Mouse (Mus musculus) midbrain, embryonic 14.5 days (tissue): Measurements from ENCODE around the gene Ambra1. TPM values are rescaled to one million over a fixed set of nuclear protein-coding genes. Genes with fewer than 3 reads are reported as not detected.
A peak's percentile ranks its signal among the peaks of the same experiment; 100 is the strongest.
"Not testable (repeated sequence)": the region's sequence is repeated elsewhere in the genome, so short reads cannot be mapped to it uniquely, and the experiment has no call there.

Experiments used
- ATAC-seq: fragments of 200-750 bp; cut with Nextera tagmentation; 2 replicates; pipeline ENCODE4 v1.8.0; 2017; ENCODE audit warnings: moderate number of reproducible peaks, moderate library complexity; ENCODE audit not compliant: low FRiP score, low TSS enrichment
- DNase-seq: peaks from one replicate; pipeline ENCODE4 v3.0.0-alpha.2; 2015
- H3K27ac ChIP-seq: fragments of 300-500 bp; sonication (generic); replicated peaks from 2 replicates; pipeline ENCODE4 v1.5.1; 2014; ENCODE audit warnings: mild to moderate bottlenecking, low read depth, low read length, moderate library complexity
- H3K27me3 ChIP-seq: fragments of 300-500 bp; sonication (generic); 2 replicates; pipeline ENCODE4 v1.6.1; 2014; ENCODE audit warnings: low read length, control low read depth, mixed read lengths; ENCODE audit not compliant: control insufficient read depth, insufficient read depth
- H3K36me3 ChIP-seq: fragments of 300-500 bp; sonication (generic); 2 replicates; pipeline ENCODE4 v1.6.1; 2014; ENCODE audit warnings: low read length, control low read depth; ENCODE audit not compliant: control insufficient read depth, insufficient read depth
- H3K4me1 ChIP-seq: fragments of 300-500 bp; sonication (generic); 2 replicates; pipeline ENCODE4 v1.6.1; 2014; ENCODE audit warnings: mild to moderate bottlenecking, antibody characterized with exemption, low read length, control low read depth; ENCODE audit not compliant: control insufficient read depth, insufficient read depth
- H3K4me2 ChIP-seq: fragments of 300-500 bp; sonication (generic); 2 replicates; pipeline ENCODE4 v1.6.1; 2014; ENCODE audit warnings: mild to moderate bottlenecking, low read length, moderate library complexity
- H3K4me3 ChIP-seq: fragments of 300-500 bp; sonication (generic); replicated peaks from 2 replicates; pipeline ENCODE4 v1.5.1; 2014; ENCODE audit warnings: low read depth, low read length
- H3K9ac ChIP-seq: fragments of 300-500 bp; sonication (generic); replicated peaks from 2 replicates; pipeline ENCODE4 v1.6.1; 2014; ENCODE audit warnings: mild to moderate bottlenecking, low read length, moderate library complexity
- H3K9me3 ChIP-seq: fragments of 300-500 bp; sonication (generic); 2 replicates; pipeline ENCODE4 v1.6.1; 2016; ENCODE audit warnings: low read length, control low read depth, mixed read lengths; ENCODE audit not compliant: control insufficient read depth
- WGBS: fragments of 180-500 bp; shearing (Covaris S2); extraction: QIAGEN DNeasy Blood & Tissue Kit; methylation state at CpG from one replicate; pipeline ENCODE4 v1.1.7; 2014; 5-methylcytosine and 5-hydroxymethylcytosine counted together
- polyA plus RNA-seq: library from polyadenylated mRNA; unstranded; fragments of >200 nt; fragmentation: Nextera tagmentation; extraction: Ambion mirVana; gene quantifications from 2 replicates; pipeline ENCODE4 v1.2.1, GENCODE M21; 2014

Ambra1 gene
- polyA plus RNA-seq, 1 experiment from 2014 or later, result 22.8 TPM

DNA sequence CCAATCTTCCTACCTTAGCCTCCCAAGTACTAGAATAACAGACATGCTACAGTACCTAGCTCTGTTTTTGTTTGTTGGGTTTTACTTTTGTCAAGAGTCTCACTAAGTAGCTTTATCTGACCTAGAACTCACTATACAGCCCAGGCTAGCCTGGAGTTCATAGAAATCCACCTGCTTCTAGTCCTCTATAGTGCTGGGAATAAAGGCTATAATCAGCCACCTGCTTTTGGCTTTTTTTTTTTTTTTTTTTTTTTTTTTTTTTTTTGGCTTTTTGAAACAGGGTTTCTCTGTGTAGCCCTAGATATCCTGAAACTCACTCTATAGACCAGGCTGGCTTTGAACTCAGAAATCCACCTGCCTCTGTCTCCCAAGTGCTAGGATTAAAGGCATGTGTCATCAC, 6.0 kb upstream of the Ambra1 start:
- no peak for ATAC-seq
- peaks cover 8% of the 10 kb centered on the region for H3K36me3 ChIP-seq
- no peak for DNase-seq
- no peak overlapping the region for H3K27ac ChIP-seq
- no peaks in the 10 kb centered on the region for H3K27me3 ChIP-seq
- no peak overlapping the region for H3K4me2 ChIP-seq
- no peaks in the 10 kb centered on the region for H3K4me1 ChIP-seq
- H3K9me3 ChIP-seq, result no peaks in the 10 kb centered on the region
- H3K4me3 ChIP-seq, result no peak overlapping the region
- no peak overlapping the region for H3K9ac ChIP-seq

DNA sequence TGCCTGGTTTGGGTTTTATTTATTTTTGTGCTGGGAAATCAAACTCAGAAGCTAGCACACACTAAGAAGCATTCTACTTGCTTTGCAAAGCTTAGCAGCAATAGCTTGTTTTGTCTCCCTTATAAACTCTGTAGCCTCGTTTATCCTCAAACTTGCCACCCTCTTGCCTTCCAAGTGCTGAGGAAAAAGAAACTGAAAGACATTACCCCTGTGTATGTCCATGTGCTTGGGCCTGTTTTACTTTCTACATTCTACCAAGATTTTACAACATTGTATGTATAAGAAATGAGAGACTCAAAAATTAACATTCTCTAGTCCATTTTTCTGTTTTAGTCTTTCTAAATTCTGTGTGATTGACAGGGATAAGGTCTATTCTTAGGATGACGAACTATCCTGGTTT, 5.2 kb upstream of the Ambra1 start:
- H3K4me1 ChIP-seq, result no peaks in the 10 kb centered on the region
- 64% methylated on average over 2 of the region's 2 CpGs for WGBS
- no peak overlapping the region for H3K4me3 ChIP-seq
- no peak overlapping the region for H3K9ac ChIP-seq
- H3K36me3 ChIP-seq, result peaks cover 8% of the 10 kb centered on the region
- no peak for DNase-seq
- H3K27me3 ChIP-seq, result no peaks in the 10 kb centered on the region
- ATAC-seq, result no peak
- no peaks in the 10 kb centered on the region for H3K9me3 ChIP-seq
- no peak overlapping the region for H3K27ac ChIP-seq
- H3K4me2 ChIP-seq, result no peak overlapping the region

DNA sequence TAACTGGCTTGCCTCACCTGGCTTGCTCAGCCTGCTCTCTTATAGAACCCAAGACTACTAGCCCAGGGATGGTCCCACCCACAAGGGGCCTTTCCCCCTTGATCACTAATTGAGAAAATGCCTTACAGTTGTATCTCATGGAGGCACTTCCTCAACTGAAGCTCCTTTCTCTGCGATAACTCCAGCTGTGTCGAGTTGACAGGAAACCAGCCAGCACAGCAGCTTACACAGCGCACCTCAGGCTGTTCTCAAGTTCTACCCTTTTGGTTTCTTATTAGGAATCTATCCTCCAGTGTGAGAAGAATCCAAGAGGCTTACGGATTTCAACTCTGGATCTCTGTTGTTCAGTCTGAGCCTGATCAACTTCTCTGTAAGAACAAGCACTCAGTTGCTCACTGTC, 4.5 kb upstream of the Ambra1 start:
- not testable (repeated sequence) for H3K36me3 ChIP-seq, DNase-seq, H3K9me3 ChIP-seq, H3K4me1 ChIP-seq, ATAC-seq, H3K4me2 ChIP-seq, H3K27me3 ChIP-seq, H3K27ac ChIP-seq, H3K9ac ChIP-seq, H3K4me3 ChIP-seq
- 50% methylated on average over 4 of the region's 4 CpGs for WGBS

DNA sequence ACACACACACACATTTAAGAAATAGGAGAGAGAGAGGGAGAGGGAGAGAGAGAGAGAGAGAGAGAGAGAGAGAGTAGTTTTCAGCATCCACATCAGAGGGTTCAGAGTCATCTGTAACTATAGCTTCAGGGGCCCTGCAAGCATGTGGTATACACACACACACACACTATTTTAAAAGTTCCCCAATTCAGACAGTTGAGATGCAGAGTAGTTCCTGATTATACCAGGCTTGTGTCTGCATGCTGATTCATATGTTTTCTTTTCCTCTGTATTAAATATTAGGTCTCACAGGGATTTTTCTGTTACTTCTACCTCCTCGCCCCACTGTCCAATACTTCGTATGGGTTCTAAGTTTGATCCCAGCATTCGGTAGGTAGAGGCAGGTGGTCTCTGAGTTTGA, 2.9 kb upstream of the Ambra1 start:
- WGBS, result 90% methylated on average over 3 of the region's 3 CpGs

DNA sequence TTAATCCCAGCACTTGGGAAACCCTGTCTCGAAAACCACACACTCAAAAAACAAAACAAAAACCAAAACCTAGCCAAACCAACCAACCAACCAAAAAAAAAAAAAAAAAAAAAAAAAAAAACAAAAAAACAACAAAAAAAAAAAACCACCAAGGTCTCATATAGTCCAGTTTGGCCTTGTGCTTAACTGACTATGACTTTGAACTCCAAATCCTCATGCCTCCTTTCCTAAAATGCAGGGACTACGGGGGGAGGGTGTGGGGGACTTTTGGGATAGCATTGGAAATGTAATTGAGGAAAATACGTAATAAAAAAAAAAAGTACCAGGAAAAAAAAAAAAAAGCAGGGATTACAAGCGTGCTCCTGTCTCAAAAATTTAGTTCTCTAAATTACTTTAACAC, 363 bp upstream of the Ambra1 start:
- Histone ChIP-seq H3K27ac (no peak overlapping the region; the same call in 1 of the 2 replicates), H3K27me3 (no peaks in the 10 kb centered on the region), H3K4me2 (peak overlapping the region; percentile 68), H3K4me3 (peak overlapping the region; percentile 99), H3K4me1 (0 out of 2 replicates have a peak, but pooled peaks cover 3% of the 10 kb centered on the region), H3K9me3 (no peaks in the 10 kb centered on the region), H3K9ac (peak overlapping the region; percentile 97; the same call in 1 of the 2 replicates), H3K36me3 (no peaks in the 10 kb centered on the region)
- peak; percentile 2; the same call in 1 of the 2 replicates for ATAC-seq
- WGBS, result 18% methylated on average over 4 of the region's 4 CpGs
- no peak for DNase-seq

More for the DNA sequence above, 2.9 kb upstream of the Ambra1 start:
- DNase-seq (no peak), ATAC-seq (no peak)
- Histone ChIP-seq H3K4me1 (0 out of 2 replicates have a peak, but pooled peaks cover 3% of the 10 kb centered on the region), H3K36me3 (no peaks in the 10 kb centered on the region), H3K27ac (no peak overlapping the region), H3K4me2 (no peak overlapping the region), H3K27me3 (no peaks in the 10 kb centered on the region), H3K9me3 (no peaks in the 10 kb centered on the region), H3K4me3 (no peak overlapping the region), H3K9ac (no peak overlapping the region)

DNA sequence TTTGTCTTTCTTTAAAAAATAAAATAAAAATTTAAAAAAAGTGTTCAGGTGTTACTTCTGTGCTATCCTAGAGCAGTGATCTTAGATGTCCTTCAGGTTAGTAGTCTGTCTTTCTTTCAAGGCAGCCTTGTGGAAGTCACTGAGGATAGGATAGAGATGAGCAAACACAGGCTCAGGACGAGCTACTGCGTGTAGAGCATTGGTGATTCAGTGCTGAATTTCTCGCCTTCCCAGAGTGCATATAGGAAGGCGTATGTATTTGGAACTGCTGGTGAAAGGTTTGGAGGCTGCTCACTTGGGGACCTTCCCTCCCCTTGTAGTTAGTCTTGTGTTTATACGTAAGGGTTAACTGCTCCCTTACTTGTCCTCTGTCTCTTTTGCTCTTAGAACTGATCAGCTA, 5.3 kb downstream of the Ambra1 start:
- Histone ChIP-seq H3K9me3 (no peaks in the 10 kb centered on the region), H3K4me1 (0 out of 2 replicates have a peak, but pooled peaks cover 3% of the 10 kb centered on the region), H3K4me2 (no peak overlapping the region), H3K9ac (no peak overlapping the region), H3K27me3 (no peaks in the 10 kb centered on the region), H3K4me3 (no peak overlapping the region), H3K27ac (no peak overlapping the region), H3K36me3 (no peaks in the 10 kb centered on the region)
- ATAC-seq (no peak), DNase-seq (no peak)
- WGBS, result 94% methylated on average over 5 of the region's 5 CpGs

DNA sequence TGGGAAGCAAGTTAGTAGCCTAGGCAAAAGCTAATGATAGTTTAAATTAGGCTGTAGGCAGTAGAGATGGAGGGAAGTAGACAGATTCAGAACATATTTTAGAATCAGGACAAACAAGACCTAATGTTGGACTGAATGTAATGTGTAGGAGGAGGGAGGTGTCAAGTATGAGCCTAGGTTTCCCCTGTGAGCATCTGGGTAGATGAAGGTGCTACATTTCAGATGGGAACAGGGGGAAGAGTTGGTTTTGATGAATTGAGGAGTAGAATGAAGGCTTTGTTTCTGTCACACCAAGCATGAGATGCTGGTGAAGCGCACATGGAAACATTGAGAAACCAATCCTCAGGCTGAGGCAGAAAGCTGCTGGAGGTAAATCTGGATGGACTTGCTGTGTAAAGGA, 9.7 kb downstream of the Ambra1 start:
- ATAC-seq, result no peak
- Histone ChIP-seq H3K36me3 (no peaks in the 10 kb centered on the region), H3K27me3 (no peaks in the 10 kb centered on the region), H3K9me3 (no peaks in the 10 kb centered on the region), H3K27ac (no peak overlapping the region), H3K4me3 (no peak overlapping the region), H3K4me1 (no peaks in the 10 kb centered on the region), H3K4me2 (no peak overlapping the region), H3K9ac (no peak overlapping the region)
- no peak for DNase-seq
- WGBS, result 98% methylated on average over 1 of the region's 1 CpGs

DNA sequence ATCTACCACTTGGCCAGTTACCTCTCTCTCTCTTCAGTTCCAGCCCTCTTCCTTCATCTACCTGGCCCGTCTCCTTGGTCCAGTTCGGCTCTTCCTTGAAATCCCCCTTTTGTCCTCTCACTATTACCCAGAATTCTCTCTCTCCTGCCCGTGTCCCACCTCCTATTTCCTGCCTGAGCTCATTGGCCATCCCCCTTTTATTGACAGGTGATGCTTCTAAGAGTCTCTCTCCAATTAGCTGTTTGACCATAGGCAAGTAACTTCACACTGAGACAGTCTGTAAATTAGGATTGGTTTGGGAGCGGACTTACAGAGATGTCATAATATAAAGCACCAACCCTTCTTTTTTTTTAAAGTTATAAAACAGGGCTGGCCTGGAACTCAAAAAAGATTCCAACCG, 14.8 kb downstream of the Ambra1 start:
- Histone ChIP-seq H3K27me3 (no peaks in the 10 kb centered on the region), H3K9me3 (no peaks in the 10 kb centered on the region), H3K4me2 (no peak overlapping the region), H3K4me1 (no peaks in the 10 kb centered on the region), H3K27ac (no peak overlapping the region), H3K4me3 (no peak overlapping the region), H3K9ac (no peak overlapping the region), H3K36me3 (no peaks in the 10 kb centered on the region)
- ATAC-seq (no peak), DNase-seq (no peak)
- WGBS, result 84% methylated on average over 5 of the region's 5 CpGs

DNA sequence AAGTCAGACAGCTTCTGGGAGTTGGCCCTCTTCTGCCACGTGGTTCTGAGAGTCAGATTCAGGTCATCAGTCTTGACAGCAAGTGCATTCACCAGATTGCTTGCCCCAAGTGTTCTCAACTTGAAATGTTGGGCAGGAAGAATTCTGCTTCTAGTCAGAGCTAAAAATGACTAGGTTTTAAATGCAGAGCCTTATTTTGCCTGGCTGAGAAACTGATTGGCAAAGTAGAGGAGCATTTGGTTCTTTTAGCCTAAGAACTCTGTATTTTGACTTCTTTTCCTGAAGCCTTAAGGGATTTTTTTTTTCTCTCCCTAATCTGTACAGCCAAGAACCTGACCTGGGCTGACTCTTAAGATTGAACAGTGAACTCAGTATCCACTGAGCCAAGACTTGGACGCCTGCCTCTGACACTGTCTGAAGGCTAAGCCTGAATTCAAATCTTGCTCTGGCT, 19.9 kb downstream of the Ambra1 start:
- Histone ChIP-seq H3K36me3 (no peaks in the 10 kb centered on the region), H3K27me3 (no peaks in the 10 kb centered on the region), H3K4me3 (no peak overlapping the region), H3K27ac (no peak overlapping the region), H3K4me1 (no peaks in the 10 kb centered on the region), H3K9me3 (no peaks in the 10 kb centered on the region), H3K9ac (no peak overlapping the region), H3K4me2 (no peak overlapping the region)
- 74% methylated on average over 2 of the region's 2 CpGs for WGBS
- ATAC-seq (no peak), DNase-seq (no peak)
